Mouse (Mus musculus): ENCODE measurements around the gene 1110008P14Rik. TPM values are rescaled to one million over a fixed set of nuclear protein-coding genes. Genes with fewer than 3 reads are reported as not detected.
A peak's percentile ranks its signal among the peaks of the same experiment; 100 is the strongest.

Gene 1110008P14Rik
- polyA plus RNA-seq, 1 experiment, result 25.7 TPM

GRCm38 (mm10) chr2:32426141-32426540, 44.4 kb upstream of the 1110008P14Rik start:
- Histone ChIP-seq H3K27ac (ENCODE audit: insufficient read depth, low read length) (no peak overlapping the region), H3K9ac (ENCODE audit: low read depth, poor library complexity, severe bottlenecking) (no peak overlapping the region)
- TF ChIP-seq EP300 (IDR thresholded peaks at IDR 0.05; ENCODE audit: insufficient read depth, low read depth, low read length) (no peak), POLR2A (IDR thresholded peaks at IDR 0.05; ENCODE audit: insufficient read depth, low read length) (no peak), CTCF (IDR thresholded peaks at IDR 0.05; ENCODE audit: low read depth, low read length) (no peak)

DNA sequence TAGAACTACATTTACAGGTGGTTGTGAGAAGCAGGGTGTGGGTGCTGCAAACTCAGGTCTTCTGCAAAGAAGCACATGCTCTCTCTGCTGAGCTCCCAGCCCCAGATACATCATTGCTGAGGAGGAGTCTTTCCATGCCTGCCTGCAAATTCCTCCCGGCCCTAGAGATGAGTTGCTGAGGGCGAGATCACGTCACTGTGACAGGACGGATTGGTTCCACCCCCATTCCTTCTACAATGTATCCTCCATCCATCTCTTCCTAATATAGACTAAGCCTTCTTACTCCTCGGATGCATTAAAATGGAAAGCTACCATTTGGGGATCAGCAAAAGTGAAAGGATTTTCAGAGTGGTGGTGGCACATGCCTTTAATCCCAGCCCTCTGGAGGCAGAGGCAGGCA, 43.8 kb upstream of the 1110008P14Rik start:
- no peak overlapping the region for H3K27ac ChIP-seq (ENCODE audit: insufficient read depth, low read length)
- no peak overlapping the region for H3K9ac ChIP-seq (ENCODE audit: low read depth, poor library complexity, severe bottlenecking)
- no peaks in the 10 kb centered on the region for H3K36me3 ChIP-seq (ENCODE audit: control insufficient read depth, insufficient read depth, low read length, poor library complexity, severe bottlenecking)
- no peaks in the 10 kb centered on the region for H3K9me3 ChIP-seq (replicated peaks; ENCODE audit: control insufficient read depth, insufficient read depth, low read length, poor library complexity, severe bottlenecking)
- no peaks in the 10 kb centered on the region for H3K27me3 ChIP-seq (ENCODE audit: control insufficient read depth, insufficient read depth, low read length, poor library complexity, severe bottlenecking)
- TF ChIP-seq POLR2A (IDR thresholded peaks at IDR 0.05; ENCODE audit: insufficient read depth, low read length), result no peak
- TF ChIP-seq EP300 (IDR thresholded peaks at IDR 0.05; ENCODE audit: insufficient read depth, low read depth, low read length), result no peak
- TF ChIP-seq CTCF (IDR thresholded peaks at IDR 0.05; ENCODE audit: low read depth, low read length), result no peak
- H3K4me3 ChIP-seq (ENCODE audit: low read depth, low read length), result no peak overlapping the region
- H3K4me1 ChIP-seq (ENCODE audit: control insufficient read depth, insufficient read depth, low read length), result no peaks in the 10 kb centered on the region

More at GRCm38 (mm10) chr2:32426141-32426540, 44.4 kb upstream of the 1110008P14Rik start:
- no peaks in the 10 kb centered on the region for H3K4me1 ChIP-seq (ENCODE audit: control insufficient read depth, insufficient read depth, low read length)
- H3K27me3 ChIP-seq (ENCODE audit: control insufficient read depth, insufficient read depth, low read length, poor library complexity, severe bottlenecking), result no peaks in the 10 kb centered on the region
- no peaks in the 10 kb centered on the region for H3K9me3 ChIP-seq (replicated peaks; ENCODE audit: control insufficient read depth, insufficient read depth, low read length, poor library complexity, severe bottlenecking)
- no peaks in the 10 kb centered on the region for H3K36me3 ChIP-seq (ENCODE audit: control insufficient read depth, insufficient read depth, low read length, poor library complexity, severe bottlenecking)
- H3K4me3 ChIP-seq (ENCODE audit: low read depth, low read length), result no peak overlapping the region

- Histone ChIP-seq H3K4me3 (ENCODE audit: low read depth, low read length) (no peak overlapping the region), H3K36me3 (ENCODE audit: control insufficient read depth, insufficient read depth, low read length, poor library complexity, severe bottlenecking) (no peaks in the 10 kb centered on the region), H3K27ac (ENCODE audit: insufficient read depth, low read length) (no peak overlapping the region), H3K27me3 (ENCODE audit: control insufficient read depth, insufficient read depth, low read length, poor library complexity, severe bottlenecking) (no peaks in the 10 kb centered on the region), H3K4me1 (ENCODE audit: control insufficient read depth, insufficient read depth, low read length) (no peaks in the 10 kb centered on the region), H3K9me3 (replicated peaks; ENCODE audit: control insufficient read depth, insufficient read depth, low read length, poor library complexity, severe bottlenecking) (no peaks in the 10 kb centered on the region), H3K9ac (ENCODE audit: low read depth, poor library complexity, severe bottlenecking) (no peak overlapping the region)
- TF ChIP-seq POLR2A (IDR thresholded peaks at IDR 0.05; ENCODE audit: insufficient read depth, low read length) (no peak), EP300 (IDR thresholded peaks at IDR 0.05; ENCODE audit: insufficient read depth, low read depth, low read length) (no peak), CTCF (IDR thresholded peaks at IDR 0.05; ENCODE audit: low read depth, low read length) (no peak)
Observed at GRCm38 (mm10) chr2:32424796-32425195, 43.1 kb upstream of the 1110008P14Rik start.

DNA sequence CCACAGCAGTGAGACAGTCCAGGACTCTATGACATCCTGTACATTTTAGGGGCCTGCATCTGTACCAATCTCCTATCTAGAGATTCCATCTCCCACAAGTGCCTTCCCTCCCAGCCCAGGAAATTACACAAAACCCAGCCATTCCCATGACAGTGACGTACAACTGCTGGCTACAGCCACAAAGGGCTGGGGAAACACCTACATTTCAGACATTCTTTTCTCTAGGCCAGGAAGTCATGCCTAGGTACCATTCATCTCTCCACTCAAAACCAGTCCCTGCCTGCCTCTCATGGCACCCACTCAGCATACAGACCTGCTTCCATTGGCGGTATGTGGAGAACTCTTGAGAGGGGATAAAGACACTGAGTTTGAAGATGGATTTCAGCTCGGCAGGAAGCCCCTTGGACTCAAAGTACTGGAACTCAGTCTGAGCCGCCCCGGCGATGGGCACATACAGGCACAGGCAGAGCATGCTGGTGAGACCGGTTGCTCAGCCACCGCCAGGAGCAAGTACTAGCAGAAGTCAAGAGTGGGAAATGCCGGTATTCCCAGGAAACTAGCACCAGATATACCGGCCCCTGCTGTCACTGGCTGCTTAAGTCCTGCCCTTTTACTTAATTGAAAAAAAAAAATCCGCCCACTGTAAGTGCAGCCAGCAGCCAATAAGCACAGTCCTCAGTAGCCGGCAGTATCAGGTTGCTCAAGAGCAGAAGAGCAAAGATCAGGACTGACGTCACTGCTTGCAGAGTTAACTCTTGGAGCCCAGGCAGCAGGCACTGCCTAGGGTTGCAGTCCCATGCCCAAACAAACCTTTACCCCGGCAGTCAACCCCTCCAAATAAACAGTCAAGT, 42.0 kb upstream of the 1110008P14Rik start:
- no peak for TF ChIP-seq EP300 (IDR thresholded peaks at IDR 0.05; ENCODE audit: insufficient read depth, low read depth, low read length)
- TF ChIP-seq POLR2A (IDR thresholded peaks at IDR 0.05; ENCODE audit: insufficient read depth, low read length), result no peak
- TF ChIP-seq CTCF (IDR thresholded peaks at IDR 0.05; ENCODE audit: low read depth, low read length), result no peak
- no peak overlapping the region for H3K27ac ChIP-seq (ENCODE audit: insufficient read depth, low read length)
- H3K9ac ChIP-seq (ENCODE audit: low read depth, poor library complexity, severe bottlenecking), result no peak overlapping the region
- H3K9me3 ChIP-seq (replicated peaks; ENCODE audit: control insufficient read depth, insufficient read depth, low read length, poor library complexity, severe bottlenecking), result no peaks in the 10 kb centered on the region
- peak overlapping the region; percentile 38 for H3K4me3 ChIP-seq (ENCODE audit: low read depth, low read length)
- H3K36me3 ChIP-seq (ENCODE audit: control insufficient read depth, insufficient read depth, low read length, poor library complexity, severe bottlenecking), result no peaks in the 10 kb centered on the region
- H3K27me3 ChIP-seq (ENCODE audit: control insufficient read depth, insufficient read depth, low read length, poor library complexity, severe bottlenecking), result no peaks in the 10 kb centered on the region
- no peaks in the 10 kb centered on the region for H3K4me1 ChIP-seq (ENCODE audit: control insufficient read depth, insufficient read depth, low read length)

DNA sequence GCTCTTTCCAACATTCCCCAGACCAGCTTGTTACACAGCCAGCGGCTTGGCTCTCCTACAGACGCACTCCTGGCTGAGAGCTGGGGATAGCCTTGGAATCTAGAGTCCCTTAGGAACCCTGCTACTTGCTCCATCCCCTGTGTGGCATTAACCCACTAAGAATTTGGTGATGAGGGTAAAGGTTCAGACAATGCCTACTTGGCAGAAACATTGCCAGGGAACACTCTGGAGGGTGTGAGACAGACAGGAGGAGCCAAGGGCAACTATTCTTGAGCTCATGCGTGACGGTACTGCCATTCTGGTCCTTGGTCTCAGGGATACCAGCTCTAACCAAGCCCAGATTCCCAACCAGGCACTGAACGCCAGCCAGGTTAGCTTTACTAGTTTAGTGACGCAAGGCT, 40.1 kb upstream of the 1110008P14Rik start:
- no peaks in the 10 kb centered on the region for H3K27me3 ChIP-seq (ENCODE audit: control insufficient read depth, insufficient read depth, low read length, poor library complexity, severe bottlenecking)
- H3K4me1 ChIP-seq (ENCODE audit: control insufficient read depth, insufficient read depth, low read length), result no peaks in the 10 kb centered on the region
- TF ChIP-seq CTCF (IDR thresholded peaks at IDR 0.05; ENCODE audit: low read depth, low read length) (no peak), EP300 (IDR thresholded peaks at IDR 0.05; ENCODE audit: insufficient read depth, low read depth, low read length) (no peak), POLR2A (IDR thresholded peaks at IDR 0.05; ENCODE audit: insufficient read depth, low read length) (no peak)
- H3K4me3 ChIP-seq (ENCODE audit: low read depth, low read length), result no peak overlapping the region
- H3K9me3 ChIP-seq (replicated peaks; ENCODE audit: control insufficient read depth, insufficient read depth, low read length, poor library complexity, severe bottlenecking), result no peaks in the 10 kb centered on the region
- H3K36me3 ChIP-seq (ENCODE audit: control insufficient read depth, insufficient read depth, low read length, poor library complexity, severe bottlenecking), result 0 out of 2 replicates have a peak, but pooled peaks cover 6% of the 10 kb centered on the region
- no peak overlapping the region for H3K9ac ChIP-seq (ENCODE audit: low read depth, poor library complexity, severe bottlenecking)
- H3K27ac ChIP-seq (ENCODE audit: insufficient read depth, low read length), result no peak overlapping the region

- H3K36me3 ChIP-seq (ENCODE audit: control insufficient read depth, insufficient read depth, low read length, poor library complexity, severe bottlenecking), result peaks cover 11% of the 10 kb centered on the region
Observed at GRCm38 (mm10) chr2:32420647-32421046, 38.9 kb upstream of the 1110008P14Rik start.

More at GRCm38 (mm10) chr2:32420647-32421046, 38.9 kb upstream of the 1110008P14Rik start:
- H3K4me3 ChIP-seq (ENCODE audit: low read depth, low read length), result no peak overlapping the region
- H3K27ac ChIP-seq (ENCODE audit: insufficient read depth, low read length), result no peak overlapping the region
- TF ChIP-seq CTCF (IDR thresholded peaks at IDR 0.05; ENCODE audit: low read depth, low read length) (no peak), POLR2A (IDR thresholded peaks at IDR 0.05; ENCODE audit: insufficient read depth, low read length) (no peak), EP300 (IDR thresholded peaks at IDR 0.05; ENCODE audit: insufficient read depth, low read depth, low read length) (no peak)
- no peaks in the 10 kb centered on the region for H3K9me3 ChIP-seq (replicated peaks; ENCODE audit: control insufficient read depth, insufficient read depth, low read length, poor library complexity, severe bottlenecking)
- H3K4me1 ChIP-seq (ENCODE audit: control insufficient read depth, insufficient read depth, low read length), result no peaks in the 10 kb centered on the region
- H3K9ac ChIP-seq (ENCODE audit: low read depth, poor library complexity, severe bottlenecking), result no peak overlapping the region
- no peaks in the 10 kb centered on the region for H3K27me3 ChIP-seq (ENCODE audit: control insufficient read depth, insufficient read depth, low read length, poor library complexity, severe bottlenecking)

All from ES-Bruce4 (cell line).